Mouse (Mus musculus): ENCODE data around the gene Il34.
A peak's percentile ranks its signal among the peaks of the same experiment; 100 is the strongest.

Gene Il34

DNA sequence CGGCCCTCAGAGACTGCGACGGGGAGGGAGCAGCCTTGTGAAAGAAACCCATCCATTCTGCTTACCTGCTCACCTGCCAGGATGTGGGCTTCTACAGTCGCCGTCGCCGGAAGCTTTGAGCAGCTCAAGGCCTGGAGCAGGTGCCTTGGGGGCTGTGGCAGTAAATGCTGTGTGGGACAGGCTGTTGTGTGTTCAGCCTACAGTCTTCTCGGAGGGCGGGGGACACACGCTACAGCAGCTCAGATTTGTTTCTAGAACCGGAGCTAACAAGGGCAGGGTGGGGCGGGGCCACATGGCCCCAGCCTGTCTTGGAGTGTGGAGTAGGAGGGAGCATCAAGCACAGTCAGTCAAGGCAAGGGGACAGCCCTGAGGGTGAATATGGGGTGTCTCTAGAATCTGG, at the start of gene Il34:
TSS of gene Il34 (minus strand) at position 256 of the 400 bp plus-strand sequence.
- no peak for DNase-seq (ENCODE audit: extremely low spot score)

DNA sequence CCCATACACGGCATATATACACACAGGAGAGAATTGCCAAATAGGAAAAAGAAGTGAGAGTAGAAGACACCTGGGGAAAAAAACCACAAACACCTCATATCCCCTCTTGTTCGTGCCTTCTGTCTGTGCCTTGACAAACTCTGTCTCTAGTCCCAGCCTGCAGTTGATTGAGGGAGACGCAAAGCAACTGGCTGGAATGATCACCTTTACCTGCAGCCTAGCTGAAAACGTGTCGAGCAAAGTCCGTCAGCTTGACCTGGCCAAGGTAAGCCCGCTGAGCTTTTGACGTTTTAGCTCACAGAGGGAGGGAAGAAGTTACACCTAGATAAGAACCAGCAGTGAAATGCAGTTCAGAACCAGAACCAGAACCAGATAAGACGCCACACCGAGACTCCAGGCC, 45.5 kb upstream of the Il34 start:
- DNase-seq (ENCODE audit: extremely low spot score): no peak

DNA sequence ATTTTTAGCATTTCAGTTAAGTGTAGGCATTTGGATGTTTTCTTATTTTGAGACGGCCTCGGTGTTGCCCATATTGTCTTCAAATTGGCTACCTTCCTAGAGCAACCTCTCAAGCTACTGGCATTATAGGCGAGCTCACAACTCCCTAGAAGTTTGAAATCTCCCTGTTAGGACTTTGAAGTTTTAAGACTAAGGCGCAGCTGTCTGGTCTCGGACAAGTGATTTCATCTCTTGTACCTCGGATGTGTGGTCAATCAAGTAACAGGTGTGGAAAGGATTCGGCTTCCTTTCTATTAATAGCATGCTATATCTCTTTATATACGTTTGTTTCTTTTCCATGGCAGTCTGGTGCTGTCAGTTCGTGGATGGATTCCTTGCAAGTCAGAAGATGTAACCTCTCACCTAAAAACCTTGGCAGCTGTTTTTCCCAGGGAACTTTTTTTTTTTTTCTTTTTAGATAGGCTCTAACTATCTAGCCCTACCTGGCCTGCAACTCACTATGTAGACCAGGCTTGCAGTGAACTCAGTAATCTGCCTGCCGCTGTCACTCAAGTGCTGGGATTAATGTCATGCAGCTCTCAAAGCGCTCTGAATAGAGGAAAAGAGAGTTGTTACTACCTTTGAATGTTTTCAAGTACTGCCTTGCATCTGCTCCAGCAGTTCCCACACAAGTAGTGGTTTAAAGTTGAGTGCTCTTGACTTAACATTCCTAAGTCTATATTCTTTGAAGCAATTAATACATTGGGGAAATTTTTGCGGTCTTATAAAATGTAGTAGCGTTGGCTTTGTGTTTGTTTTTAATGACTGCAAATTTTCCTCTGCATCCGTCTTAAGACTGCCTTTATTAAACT, 42.1 kb upstream of the Il34 start:
- DNase-seq (ENCODE audit: extremely low spot score): no peak

DNA sequence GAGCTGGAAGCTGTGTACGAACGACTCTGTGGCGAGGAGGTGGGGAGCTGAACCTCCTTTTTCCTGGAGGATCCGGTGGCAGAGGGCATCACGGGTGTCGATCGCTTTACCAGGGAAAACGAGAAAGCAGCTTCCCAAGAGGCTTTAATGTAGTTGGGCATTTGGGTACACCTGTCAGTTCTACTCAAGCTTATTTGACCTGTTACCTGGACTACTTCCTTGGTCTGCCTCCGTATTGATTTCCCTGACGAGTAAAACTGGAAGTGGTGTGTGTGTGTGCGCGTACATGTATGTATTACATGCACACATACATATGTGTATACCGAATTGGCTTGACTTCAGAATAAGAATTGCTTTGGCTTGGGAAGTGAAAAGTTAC, 41.4 kb upstream of the Il34 start:
- no peak for DNase-seq (ENCODE audit: extremely low spot score)

DNA sequence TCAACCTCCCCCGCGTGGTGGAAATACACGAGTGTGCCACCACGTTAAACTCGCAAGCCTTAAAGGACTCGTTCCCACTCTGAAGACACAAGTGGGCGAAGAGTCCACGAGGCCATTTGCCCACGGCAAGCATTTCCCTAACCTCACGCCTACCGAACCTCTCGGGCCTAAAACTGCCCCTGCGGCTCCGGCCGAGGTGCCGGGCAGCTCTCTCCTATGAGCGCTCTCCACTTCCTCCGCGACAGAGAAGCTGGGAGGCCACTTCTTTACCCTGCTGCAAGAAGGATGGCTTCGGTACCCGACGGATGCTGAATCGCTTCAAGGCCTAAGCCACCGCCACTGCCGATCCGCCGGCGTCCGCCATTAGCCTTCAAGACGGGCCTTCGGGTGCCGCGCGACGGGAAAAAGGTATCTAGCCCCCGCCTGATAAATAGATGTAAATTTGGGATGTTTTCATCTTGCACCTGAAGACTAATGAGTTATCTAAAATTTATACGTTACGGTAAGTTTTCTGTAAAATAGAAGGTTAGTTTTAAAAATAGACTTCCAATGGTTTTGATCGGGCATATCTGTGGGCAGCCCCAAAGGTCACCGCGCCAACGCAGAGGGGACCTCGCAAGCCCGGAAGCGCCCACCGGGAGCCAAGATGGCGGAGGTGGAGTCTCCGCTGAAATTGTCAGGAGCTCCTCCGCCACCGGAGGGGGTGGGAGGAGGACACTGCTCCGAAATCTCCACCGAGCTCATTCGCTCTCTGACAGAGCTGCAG, 40.9 kb upstream of the Il34 start, which contains the start of the genes Cog4 and Sf3b3:
TSS of gene Cog4 (plus strand) at position 196 of the 766 bp plus-strand sequence.
TSS of gene Sf3b3 (minus strand) at position 383 of the 766 bp plus-strand sequence.
- peak; percentile 89 for DNase-seq (ENCODE audit: extremely low spot score)

DNA sequence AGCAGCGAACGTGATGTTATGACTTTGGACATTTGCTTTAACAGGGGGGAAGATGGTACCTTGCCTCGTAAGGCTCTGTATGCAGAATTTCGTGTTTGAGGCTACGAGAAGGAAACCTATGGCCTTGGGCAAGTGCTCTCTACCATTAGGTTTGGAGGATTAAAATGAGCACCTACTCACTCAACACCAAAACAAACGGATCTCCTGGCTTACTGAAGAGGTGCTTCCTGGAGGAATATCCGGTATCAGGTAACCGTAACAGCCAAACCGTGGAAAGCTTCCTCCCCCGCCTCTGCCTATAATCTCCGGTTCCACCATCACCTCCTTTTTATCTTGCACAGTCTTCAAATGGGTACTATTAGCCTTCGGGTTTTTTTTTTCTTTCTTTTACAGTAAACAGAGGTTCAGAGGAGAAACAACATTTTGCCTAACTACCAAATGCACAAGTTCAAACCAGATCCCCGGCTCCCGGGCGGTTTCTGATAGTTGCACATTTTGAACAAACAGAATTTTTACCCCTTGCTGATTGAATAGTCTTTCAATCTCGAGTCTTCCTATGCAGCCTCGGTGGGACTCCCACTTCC, 40.2 kb upstream of the Il34 start:
- DNase-seq (ENCODE audit: extremely low spot score): peak; percentile 24

DNA sequence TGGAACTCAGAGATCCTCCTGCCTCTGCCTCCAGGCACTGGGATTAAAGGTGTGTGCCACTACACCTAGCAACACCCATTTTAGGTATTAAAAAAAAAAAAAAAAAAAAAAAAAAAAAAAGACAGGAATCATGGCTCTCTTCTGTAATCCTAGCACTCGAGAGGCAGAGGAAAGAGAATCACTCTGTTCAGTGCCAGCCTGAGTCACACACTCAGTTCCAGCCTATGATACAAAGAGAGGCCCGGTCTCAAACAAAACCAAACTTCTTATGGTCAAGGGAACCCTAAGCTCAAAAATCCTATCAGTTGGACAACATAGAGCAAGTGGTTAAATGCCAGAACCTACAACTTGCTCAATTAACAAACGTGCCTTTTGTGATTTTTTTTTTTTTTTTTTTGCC, 39.2 kb upstream of the Il34 start:
- DNase-seq (ENCODE audit: extremely low spot score): no peak

DNA sequence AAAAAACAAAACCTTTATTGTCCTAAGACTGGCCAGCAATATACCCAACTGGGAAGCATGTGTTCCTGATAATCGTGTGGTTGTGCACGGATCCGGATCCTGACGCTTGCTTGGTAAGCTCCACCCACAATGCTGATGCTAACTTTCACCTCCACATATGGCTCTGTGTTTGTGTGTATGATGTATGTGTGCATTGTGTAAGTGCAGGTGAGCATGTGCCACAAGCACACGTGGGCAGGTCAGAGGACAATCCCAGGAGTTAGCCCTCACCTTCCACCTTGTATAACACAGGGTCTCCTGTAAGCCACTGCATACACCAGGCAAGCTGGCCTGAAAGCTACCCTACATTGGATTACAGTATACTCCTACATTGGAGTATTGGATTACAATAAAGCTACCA, 37.5 kb upstream of the Il34 start:
- DNase-seq (ENCODE audit: extremely low spot score): no peak

DNA sequence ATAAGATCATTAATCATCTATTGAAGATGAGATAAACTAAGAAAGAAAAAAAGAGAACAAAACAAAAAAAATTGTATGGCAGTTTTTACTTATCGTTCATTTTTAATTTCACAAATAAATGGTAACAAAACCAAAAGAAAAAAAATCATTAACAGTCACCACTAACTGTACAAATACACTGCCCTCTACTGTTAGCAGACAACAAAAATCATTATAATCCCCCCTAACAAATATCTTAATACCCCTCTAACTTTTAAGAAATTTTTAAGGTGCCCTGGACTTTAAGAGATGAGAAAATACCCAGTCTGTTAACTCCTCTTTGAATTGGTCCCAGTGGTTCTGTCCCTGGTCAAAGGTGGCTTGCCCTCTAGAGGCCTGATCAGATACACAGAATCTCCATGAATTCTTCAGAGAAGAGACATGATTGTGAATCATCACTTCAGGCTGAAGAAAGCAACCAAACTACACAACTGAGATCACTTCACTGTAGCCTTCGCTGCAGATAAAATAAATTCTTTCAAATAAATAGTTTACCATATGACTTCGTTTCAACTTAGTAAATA, 36.4 kb upstream of the Il34 start:
- no peak for DNase-seq (ENCODE audit: extremely low spot score)

DNA sequence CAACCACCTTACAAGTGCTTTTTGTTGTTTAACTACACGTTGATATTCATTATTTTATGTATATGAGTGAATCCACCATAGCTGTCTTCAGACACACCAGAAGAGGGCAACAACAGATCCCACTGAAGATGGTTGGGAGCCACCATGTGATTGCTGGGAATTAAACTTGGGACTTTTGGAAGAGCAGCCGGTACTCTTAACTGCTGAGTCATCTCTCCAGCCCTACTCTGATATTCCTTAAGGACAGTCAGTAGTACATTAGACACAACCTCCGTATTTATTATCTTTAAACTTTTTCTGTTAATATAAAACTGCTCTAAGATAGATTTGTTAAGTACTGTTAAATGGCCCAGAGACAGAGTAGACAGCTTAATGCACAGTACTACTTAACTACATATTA, 26.2 kb upstream of the Il34 start:
- no peak for DNase-seq (ENCODE audit: extremely low spot score)

DNA sequence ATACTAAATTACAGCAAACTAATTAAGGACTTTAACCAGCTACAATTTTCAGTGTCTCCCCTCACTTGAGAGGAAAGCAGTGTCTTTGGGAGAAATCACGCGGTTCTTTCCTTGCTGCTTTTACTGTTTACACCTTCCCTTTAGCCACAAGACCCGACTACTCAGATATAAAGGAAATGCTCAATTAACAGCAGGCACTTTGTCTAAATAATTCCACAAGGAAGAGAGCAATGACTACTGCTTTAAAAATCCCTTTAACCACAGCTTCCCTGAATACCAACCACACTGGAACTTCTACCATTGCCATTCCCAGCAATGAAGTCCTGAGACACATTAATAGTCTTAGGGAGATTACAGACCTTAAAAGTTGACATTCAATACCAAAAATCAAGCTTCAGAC, 22.8 kb upstream of the Il34 start:
- DNase-seq (ENCODE audit: extremely low spot score): no peak

DNA sequence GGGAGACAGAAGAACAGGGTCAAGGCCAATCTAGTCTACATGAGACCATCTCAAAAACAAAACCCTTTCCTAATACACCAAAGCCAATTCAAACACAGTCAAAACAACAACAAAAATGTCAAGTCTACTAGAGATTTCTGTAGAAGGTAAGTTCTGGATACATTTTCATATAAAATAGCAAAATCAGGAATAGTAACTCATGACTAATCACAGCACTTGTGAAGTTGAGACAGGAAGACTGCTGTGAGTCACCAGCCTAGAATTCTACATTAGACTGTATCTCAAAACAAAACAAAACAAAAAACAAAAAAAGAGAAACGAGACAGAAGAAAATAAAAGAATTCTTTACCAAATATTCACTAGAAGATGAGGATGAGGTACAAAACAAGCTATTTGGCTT, 19.1 kb upstream of the Il34 start:
- DNase-seq (ENCODE audit: extremely low spot score): no peak

DNA sequence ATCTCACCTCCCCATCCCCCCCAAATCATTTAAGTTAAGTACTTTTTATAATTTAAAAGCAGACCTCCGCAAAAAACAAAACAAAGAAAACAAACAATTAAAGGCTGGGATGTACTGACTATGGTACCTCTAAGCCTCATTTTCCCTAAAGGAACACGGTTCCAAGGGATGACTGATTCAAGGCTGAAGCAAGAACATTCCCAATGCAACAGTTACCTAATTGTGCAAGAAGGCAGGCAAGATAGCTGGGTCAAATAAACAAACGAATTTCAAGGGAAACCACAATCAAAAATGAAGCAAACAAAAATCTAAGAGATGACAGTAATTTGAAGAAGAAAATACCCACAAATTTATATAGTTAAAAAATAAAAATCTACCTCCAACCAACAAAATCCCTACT, 16.2 kb upstream of the Il34 start:
- DNase-seq (ENCODE audit: extremely low spot score): no peak

DNA sequence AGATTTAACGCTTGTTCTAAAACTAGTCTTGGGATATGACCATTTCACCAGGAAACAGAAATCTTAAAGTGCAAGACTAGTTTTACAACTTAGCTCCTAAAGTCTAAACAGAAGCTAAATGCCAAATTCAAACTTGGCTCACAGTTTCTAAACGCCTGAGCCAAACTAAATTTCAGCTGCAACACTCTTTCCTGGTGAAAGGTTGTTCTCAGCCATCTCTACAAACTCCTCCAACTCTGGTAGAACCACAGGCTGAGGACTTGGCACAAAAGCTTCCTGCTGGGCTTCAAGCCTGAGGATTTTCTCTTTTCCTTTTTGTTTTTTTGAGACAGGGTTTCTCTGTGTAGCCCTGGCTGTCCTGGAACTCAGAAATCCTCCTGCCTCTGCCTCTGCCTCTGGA, 14.5 kb upstream of the Il34 start:
- no peak for DNase-seq (ENCODE audit: extremely low spot score)

DNA sequence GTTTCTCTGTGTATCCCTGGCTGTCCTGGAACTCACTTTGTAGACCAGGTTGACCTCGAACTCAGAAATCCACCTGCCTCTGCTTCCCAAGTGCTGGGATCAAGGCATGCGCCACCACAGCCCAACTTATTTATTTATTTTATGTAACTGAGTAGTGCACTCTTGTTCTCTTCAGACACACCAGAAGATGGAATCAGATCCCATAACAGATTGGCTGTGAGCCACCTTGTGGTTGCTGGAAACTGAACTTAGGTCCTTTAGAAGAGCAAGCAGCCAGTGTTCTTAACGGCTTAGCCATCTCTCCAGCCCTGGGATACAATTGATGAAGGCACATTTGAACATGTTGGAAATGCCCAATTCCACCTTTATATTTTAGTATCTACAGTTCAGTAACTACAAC, 12.9 kb upstream of the Il34 start:
- no peak for DNase-seq (ENCODE audit: extremely low spot score)

DNA sequence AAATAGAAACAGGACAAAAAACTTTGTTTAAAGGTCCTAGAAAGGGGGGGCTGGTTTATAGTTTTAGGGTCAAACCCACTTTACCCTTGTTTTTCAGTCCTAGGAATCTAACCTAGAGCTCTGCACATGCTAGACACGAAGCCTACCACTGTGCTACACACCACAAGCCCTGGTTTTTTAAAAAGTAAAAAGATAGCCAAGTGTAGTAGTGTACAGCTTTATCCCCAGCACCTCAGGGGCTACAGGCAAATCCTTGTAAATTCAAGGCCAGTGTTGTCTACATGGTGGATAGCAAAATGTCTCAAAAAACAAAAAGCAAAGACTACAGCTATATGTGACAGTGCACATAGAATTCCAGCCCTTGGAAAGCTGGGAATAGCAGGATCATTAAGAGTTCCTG, 11.3 kb upstream of the Il34 start:
- DNase-seq (ENCODE audit: extremely low spot score): no peak

DNA sequence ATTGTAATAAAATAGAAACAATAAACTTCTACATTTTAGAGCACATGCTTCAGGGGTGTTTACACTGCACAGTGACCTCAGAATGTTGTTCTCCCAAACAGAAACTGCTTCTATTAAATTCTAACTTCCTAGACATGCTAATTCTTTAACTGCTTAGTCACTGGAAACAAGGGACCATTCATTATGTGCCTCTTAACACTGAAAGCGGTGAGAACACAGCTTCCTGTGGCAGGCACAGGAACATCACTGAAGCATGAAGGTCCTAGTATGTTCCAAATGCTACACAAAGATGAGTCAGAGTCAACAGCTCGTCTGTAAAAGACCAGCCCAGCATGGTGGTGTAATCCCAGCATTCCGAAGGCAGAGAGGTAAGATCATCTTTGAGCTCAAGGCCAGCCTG, 9.6 kb upstream of the Il34 start:
- DNase-seq (ENCODE audit: extremely low spot score): no peak

DNA sequence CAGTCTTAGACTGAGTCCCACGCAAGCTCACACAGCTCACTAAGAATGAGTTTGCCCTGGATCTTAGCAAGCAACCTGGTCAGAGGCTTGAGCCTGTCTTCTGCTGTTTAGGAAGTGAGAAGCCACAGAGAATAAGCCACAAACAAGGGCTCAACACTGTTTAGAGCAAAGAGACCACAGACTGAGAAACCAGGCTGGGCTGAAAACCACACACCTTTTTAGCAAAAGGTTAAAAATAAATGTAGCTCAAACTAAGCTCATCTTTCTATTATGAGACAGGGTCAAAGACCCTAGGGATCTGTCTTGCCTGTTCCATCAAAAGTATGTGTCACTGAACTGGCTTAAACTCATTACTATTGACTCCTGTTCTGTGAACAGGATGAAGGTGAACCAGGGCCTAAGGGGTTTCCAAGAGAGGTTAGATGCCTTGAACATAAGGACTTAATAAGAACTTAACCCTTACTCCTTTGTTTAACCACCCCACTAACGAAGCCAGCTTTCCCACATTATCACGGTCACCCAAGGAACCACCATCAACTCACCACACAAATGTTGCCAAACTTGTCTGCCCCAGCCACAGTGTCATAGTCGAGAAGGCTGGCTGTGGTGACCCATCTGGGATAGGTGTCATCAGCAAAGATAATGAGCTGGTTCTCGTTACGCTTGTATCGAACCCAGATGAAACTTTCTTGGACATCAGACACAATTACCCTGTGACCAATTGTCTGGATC, 7.5 kb upstream of the Il34 start:
- DNase-seq (ENCODE audit: extremely low spot score): no peak

DNA sequence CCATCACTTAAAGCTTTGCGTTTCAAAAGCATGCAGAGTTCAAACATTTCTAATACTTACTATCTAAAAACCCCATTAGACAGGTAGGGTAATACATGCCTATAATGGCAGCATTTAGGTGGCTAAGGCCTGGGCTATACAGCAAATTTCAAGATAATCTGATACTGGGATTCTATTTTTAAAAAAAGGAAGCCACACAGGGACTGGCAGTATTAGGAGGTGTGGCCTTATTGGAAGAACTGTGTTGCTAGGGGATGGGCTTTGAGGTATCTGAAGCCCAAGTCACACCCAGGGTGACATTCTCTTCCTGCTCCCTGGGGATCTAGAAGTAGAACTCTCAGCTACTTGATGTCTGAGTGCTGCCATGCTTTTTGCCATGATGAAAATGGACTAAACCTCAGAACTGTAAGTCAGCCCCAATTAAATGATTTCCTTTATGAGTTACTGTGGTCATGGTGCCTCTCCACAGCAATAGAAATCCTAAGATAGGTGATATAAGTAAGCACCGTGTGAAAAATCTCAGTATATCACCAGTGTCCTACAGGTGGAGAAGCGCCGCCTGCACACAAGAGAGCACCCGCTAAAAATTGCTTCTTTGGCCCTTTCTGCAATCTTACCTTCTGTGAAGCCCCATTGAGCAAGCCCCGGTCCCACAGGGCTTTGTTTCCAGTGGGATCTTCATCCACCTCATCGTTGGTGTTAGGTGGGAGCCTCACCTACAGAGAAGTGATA, 6.8 kb upstream of the Il34 start:
- no peak for DNase-seq (ENCODE audit: extremely low spot score)

DNA sequence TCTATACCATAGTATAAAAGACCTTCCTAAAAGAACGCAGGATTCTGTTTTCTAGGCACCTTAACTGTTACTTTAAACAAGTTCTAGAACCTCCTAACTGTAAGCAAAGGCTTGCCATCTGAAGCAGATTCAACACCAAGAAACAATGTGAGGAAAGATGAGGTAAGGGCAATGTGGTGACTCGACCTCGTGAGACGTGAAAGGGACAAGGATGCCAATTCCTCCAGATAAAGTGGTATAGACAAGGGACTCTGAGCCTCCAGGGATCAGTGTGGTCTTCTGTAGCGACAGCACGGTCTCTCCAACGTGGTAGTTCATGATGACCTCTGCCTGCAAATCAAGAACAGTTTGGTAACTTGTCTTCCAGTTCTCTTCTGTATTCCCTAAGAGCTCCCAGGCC, 6.1 kb upstream of the Il34 start:
- no peak for DNase-seq (ENCODE audit: extremely low spot score)

DNA sequence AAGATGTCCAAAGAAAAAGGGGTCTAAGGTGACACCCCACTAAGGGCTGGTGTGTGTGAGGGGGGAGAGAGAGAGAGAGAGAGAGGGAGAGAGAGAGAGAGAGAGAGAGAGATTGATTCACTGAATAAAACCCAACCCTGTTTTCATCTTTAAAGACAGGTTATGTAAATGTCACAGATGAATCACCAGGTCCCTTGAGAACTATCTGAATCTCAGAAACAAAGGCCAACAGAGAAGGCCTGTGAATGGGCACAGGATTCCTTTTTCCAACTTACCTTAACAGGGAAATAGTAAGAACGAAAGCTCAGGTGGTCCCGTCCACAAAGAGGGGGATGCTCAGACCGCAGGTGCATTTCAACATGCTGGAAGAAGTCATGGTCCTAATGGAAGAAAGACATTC, 5.4 kb upstream of the Il34 start:
- no peak for DNase-seq (ENCODE audit: extremely low spot score)

All from embryo, embryonic 9.5 days (tissue).